Mouse (Mus musculus): ENCODE measurements around the gene Tspyl1. TPM values are rescaled to one million over a fixed set of nuclear protein-coding genes. Genes with fewer than 3 reads are reported as not detected.

Tspyl1 gene
- polyA plus RNA-seq, 1 experiment = 42.2 TPM

GRCm38 (mm10) chr10:34317217-34317606, 35.2 kb downstream of the Tspyl1 start:
- H3K4me3 ChIP-seq (ENCODE audit: control insufficient read depth, insufficient read depth, low read length) = no peak overlapping the region

GRCm38 (mm10) chr10:34320809-34321208, 38.8 kb downstream of the Tspyl1 start:
- WGBS = 88% methylated on average over 2 of the region's 2 CpGs
- Histone ChIP-seq H3K27ac (ENCODE audit: control insufficient read depth, insufficient read depth, low read length) (no peak overlapping the region), H3K27me3 (ENCODE audit: control insufficient read depth, insufficient read depth, low read length) (no peaks in the 10 kb centered on the region), H3K4me3 (ENCODE audit: control insufficient read depth, insufficient read depth, low read length) (no peak overlapping the region), H3K4me1 (replicated peaks; ENCODE audit: control insufficient read depth, insufficient read depth, low read length) (peaks cover 3% of the 10 kb centered on the region; the same call in 1 of the 2 replicates), H3K36me3 (ENCODE audit: control insufficient read depth, insufficient read depth, low read length) (no peaks in the 10 kb centered on the region)
- DNase-seq = no peak
- TF ChIP-seq CTCF (IDR thresholded peaks at IDR 0.05; ENCODE audit: borderline replicate concordance, control insufficient read depth, extremely low read depth, insufficient read depth, low read length, poor library complexity) = no peak
- TF ChIP-seq POLR2A (IDR thresholded peaks at IDR 0.05; ENCODE audit: control insufficient read depth, extremely low read depth, insufficient read depth, low read length, poor library complexity) = no peak

More at GRCm38 (mm10) chr10:34317217-34317606, 35.2 kb downstream of the Tspyl1 start:
- no peak for DNase-seq
- 98% methylated on average over 2 of the region's 2 CpGs for WGBS
- H3K36me3 ChIP-seq (ENCODE audit: control insufficient read depth, insufficient read depth, low read length) = no peaks in the 10 kb centered on the region
- no peak for TF ChIP-seq POLR2A (IDR thresholded peaks at IDR 0.05; ENCODE audit: control insufficient read depth, extremely low read depth, insufficient read depth, low read length, poor library complexity)
- no peak for TF ChIP-seq CTCF (IDR thresholded peaks at IDR 0.05; ENCODE audit: borderline replicate concordance, control insufficient read depth, extremely low read depth, insufficient read depth, low read length, poor library complexity)
- H3K27me3 ChIP-seq (ENCODE audit: control insufficient read depth, insufficient read depth, low read length) = no peaks in the 10 kb centered on the region
- H3K4me1 ChIP-seq (replicated peaks; ENCODE audit: control insufficient read depth, insufficient read depth, low read length) = peaks cover 3% of the 10 kb centered on the region; the same call in 1 of the 2 replicates
- no peak overlapping the region for H3K27ac ChIP-seq (ENCODE audit: control insufficient read depth, insufficient read depth, low read length)

DNA sequence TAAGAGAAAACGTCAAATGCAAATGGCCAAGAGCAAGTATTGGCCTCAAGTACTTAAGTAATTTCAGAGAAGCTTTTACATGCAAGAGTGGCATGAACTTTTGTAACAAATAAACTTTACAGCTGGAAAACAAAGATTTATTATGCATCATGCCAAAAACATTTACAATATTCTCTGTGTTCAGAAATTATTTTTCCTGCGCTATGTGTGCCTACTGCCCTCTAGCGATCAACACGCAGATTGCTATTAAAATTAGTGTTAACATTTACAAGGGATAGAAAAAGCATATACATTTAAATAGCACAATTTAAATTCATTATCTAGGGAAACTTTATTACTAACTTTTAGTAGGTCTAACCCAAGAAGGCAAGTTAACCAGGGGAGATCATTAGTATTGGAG, 44.7 kb downstream of the Tspyl1 start:
- Histone ChIP-seq H3K27ac (ENCODE audit: control insufficient read depth, insufficient read depth, low read length) (no peak overlapping the region), H3K27me3 (ENCODE audit: control insufficient read depth, insufficient read depth, low read length) (no peaks in the 10 kb centered on the region), H3K4me3 (ENCODE audit: control insufficient read depth, insufficient read depth, low read length) (no peak overlapping the region), H3K4me1 (replicated peaks; ENCODE audit: control insufficient read depth, insufficient read depth, low read length) (no peaks in the 10 kb centered on the region), H3K36me3 (ENCODE audit: control insufficient read depth, insufficient read depth, low read length) (no peaks in the 10 kb centered on the region)
- DNase-seq = peak; percentile 16
- 29% methylated on average over 4 of the region's 4 CpGs for WGBS
- TF ChIP-seq POLR2A (IDR thresholded peaks at IDR 0.05; ENCODE audit: control insufficient read depth, extremely low read depth, insufficient read depth, low read length, poor library complexity) (no peak), CTCF (IDR thresholded peaks at IDR 0.05; ENCODE audit: borderline replicate concordance, control insufficient read depth, extremely low read depth, insufficient read depth, low read length, poor library complexity) (no peak)

GRCm38 (mm10) chr10:34327144-34327543, 45.2 kb downstream of the Tspyl1 start:
- WGBS = 81% methylated on average over 5 of the region's 5 CpGs
- H3K4me1 ChIP-seq (replicated peaks; ENCODE audit: control insufficient read depth, insufficient read depth, low read length) = no peaks in the 10 kb centered on the region

GRCm38 (mm10) chr10:34328310-34328709, 46.3 kb downstream of the Tspyl1 start:
- no peak overlapping the region for H3K4me3 ChIP-seq (ENCODE audit: control insufficient read depth, insufficient read depth, low read length)
- no peaks in the 10 kb centered on the region for H3K36me3 ChIP-seq (ENCODE audit: control insufficient read depth, insufficient read depth, low read length)
- WGBS = 26% methylated on average over 2 of the region's 2 CpGs
- H3K27me3 ChIP-seq (ENCODE audit: control insufficient read depth, insufficient read depth, low read length) = no peaks in the 10 kb centered on the region
- H3K4me1 ChIP-seq (replicated peaks; ENCODE audit: control insufficient read depth, insufficient read depth, low read length) = no peaks in the 10 kb centered on the region
- H3K27ac ChIP-seq (ENCODE audit: control insufficient read depth, insufficient read depth, low read length) = no peak overlapping the region
- TF ChIP-seq CTCF (IDR thresholded peaks at IDR 0.05; ENCODE audit: borderline replicate concordance, control insufficient read depth, extremely low read depth, insufficient read depth, low read length, poor library complexity) = no peak
- DNase-seq = no peak

More at GRCm38 (mm10) chr10:34327144-34327543, 45.2 kb downstream of the Tspyl1 start:
- H3K36me3 ChIP-seq (ENCODE audit: control insufficient read depth, insufficient read depth, low read length) = no peaks in the 10 kb centered on the region
- no peak overlapping the region for H3K4me3 ChIP-seq (ENCODE audit: control insufficient read depth, insufficient read depth, low read length)
- H3K27ac ChIP-seq (ENCODE audit: control insufficient read depth, insufficient read depth, low read length) = no peak overlapping the region
- DNase-seq = no peak
- H3K27me3 ChIP-seq (ENCODE audit: control insufficient read depth, insufficient read depth, low read length) = no peaks in the 10 kb centered on the region
- no peak for TF ChIP-seq POLR2A (IDR thresholded peaks at IDR 0.05; ENCODE audit: control insufficient read depth, extremely low read depth, insufficient read depth, low read length, poor library complexity)
- no peak for TF ChIP-seq CTCF (IDR thresholded peaks at IDR 0.05; ENCODE audit: borderline replicate concordance, control insufficient read depth, extremely low read depth, insufficient read depth, low read length, poor library complexity)

Other genes with a start within 250 kb of the Tspyl1 start
- not detected in 2 replicates for gene Trappc3l, start 244.6 kb upstream of the Tspyl1 start, polyA plus RNA-seq (2012; rRNA removed)
- 0.03 TPM in 1 of 2 replicates, not detected in the other for gene Calhm4, start 237.9 kb upstream of the Tspyl1 start, polyA plus RNA-seq (2012; rRNA removed)
- 0.06 and 0.09 TPM in 2 replicates for gene Calhm5, start 185.7 kb upstream of the Tspyl1 start, polyA plus RNA-seq (2012; rRNA removed)
- 13.5 and 16.5 TPM in 2 replicates for gene Calhm6, start 154.2 kb upstream of the Tspyl1 start, polyA plus RNA-seq (2012; rRNA removed)
- gene Dse, start 74.5 kb upstream of the Tspyl1 start, polyA plus RNA-seq (2012; rRNA removed) = 6.3 and 7.5 TPM in 2 replicates
- 24.4 and 29.5 TPM in 2 replicates for gene Tspyl4, start 15.3 kb downstream of the Tspyl1 start, polyA plus RNA-seq (2012; rRNA removed)
- 0.19 and 0.44 TPM in 2 replicates for gene Col10a1, start 107.8 kb downstream of the Tspyl1 start, polyA plus RNA-seq (2012; rRNA removed)
- 9.4 and 11.8 TPM in 2 replicates for gene Nt5dc1, start 136.4 kb downstream of the Tspyl1 start, polyA plus RNA-seq (2012; rRNA removed)
- 0.27 and 0.32 TPM in 2 replicates for gene Frk, start 201.2 kb downstream of the Tspyl1 start, polyA plus RNA-seq (2012; rRNA removed)